Mouse (Mus musculus) heart, postnatal 25 days (tissue): ENCODE data around the gene Nck2. TPM values are rescaled to one million over a fixed set of nuclear protein-coding genes. Genes with fewer than 3 reads are reported as not detected.

Experiments used
- DNase-seq: peaks from one replicate; pipeline ENCODE4 v3.0.0; 2022; ENCODE audit warnings: low spot score
- intact Hi-C: fragments of 180-260 bp; cut with DNase I; formaldehyde crosslinking; loops from one replicate; pipeline ENCODE4 v1.15.1; 2025
- total RNA-seq, 2 experiments: library from RNA; stranded (reverse); gene quantifications; 2 replicates each; pipeline ENCODE4 v1.2.3; 2021

Nck2 gene
- 10 to 100 TPM; 14.3 to 15.4 TPM for total RNA-seq

DNA sequence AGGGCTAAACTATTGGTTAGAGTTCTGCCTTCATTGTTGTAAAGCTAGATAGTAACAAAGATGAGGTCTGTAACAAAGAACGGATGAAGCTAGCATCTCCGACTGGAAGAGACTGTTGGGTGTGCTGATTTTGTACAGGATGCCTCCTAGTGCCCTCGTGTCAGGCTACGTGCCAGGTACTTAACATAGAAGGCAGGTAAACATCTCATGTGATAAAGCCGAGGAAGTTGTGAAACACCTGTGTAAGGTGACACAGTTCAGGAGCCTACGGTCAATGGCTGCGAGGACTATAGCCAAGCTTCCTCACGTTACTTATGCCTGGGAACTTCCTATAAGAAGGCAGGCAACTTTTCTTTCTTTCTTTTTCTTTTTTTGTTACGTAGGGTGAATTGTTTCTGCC lies at the start of gene Nck2:
Nck2 (plus strand) TSS at position 49 of the 400 bp plus-strand sequence.
- intact Hi-C loops, result loop anchor here (10.0 kb wide), 1 partner anchor 340 kb away; no protein-coding TSS in a partner anchor
- no peak for DNase-seq

DNA sequence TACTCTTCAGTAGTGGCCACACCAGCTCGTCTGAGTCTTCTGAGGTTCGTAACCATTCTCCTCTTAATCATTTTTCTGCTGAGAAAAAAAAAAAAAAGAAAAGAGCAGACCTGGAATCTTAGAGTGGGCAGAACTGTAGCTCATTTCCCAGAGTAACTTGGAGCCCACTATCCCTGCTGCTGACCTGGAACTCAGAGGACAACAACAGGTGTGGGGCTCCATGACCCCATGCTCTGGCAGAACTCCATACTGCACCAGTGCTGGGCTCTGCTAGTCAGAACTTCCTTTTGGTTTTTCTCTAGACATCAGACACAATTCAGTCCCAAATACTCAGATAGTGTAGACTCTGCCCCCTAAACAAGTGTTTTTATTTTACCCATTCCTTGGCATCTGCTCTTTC lies 49.3 kb upstream of the Nck2 start:
- DNase-seq, result no peak
- intact Hi-C loops, result no loop called here

DNA sequence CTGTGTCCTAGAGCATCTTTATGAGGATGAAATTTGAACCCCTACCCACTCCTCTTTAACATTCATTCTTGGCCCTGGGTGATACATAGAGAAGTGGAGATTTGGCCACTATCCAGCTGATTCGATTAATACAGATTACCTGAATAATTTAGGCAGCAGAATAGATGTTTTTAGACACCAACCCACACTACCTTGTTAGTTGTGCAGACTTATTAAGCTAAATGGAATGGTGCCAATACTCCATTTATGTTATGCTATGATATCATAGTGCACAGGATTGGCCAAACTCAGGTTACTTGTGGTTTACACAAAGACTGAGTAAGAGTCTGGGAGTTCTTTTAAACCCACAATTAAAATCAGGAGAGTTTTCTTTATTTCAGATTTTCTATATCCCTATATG lies 48.6 kb upstream of the Nck2 start:
- DNase-seq, result no peak
- intact Hi-C loops, result no loop called here

DNA sequence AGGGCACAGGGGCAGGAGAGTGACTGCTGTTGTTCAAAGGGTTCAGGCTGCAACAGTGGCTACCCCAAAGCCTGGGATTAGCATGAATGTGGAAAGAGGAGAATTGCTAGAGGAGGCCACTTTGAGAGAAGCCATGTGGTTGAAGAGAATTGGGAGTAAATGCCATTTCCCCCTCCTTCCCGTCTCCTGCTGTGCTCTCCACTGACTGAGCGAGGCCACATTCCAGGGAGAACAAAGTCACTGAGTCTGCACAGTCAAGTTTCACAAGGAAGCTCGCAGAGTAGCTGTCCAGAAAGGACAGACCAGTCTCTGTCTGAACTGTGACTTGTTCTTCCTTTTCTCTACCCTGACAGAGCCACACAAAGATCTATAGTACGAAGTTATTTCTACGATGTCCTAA lies 47.9 kb upstream of the Nck2 start:
- intact Hi-C loops, result no loop called here
- DNase-seq, result no peak

DNA sequence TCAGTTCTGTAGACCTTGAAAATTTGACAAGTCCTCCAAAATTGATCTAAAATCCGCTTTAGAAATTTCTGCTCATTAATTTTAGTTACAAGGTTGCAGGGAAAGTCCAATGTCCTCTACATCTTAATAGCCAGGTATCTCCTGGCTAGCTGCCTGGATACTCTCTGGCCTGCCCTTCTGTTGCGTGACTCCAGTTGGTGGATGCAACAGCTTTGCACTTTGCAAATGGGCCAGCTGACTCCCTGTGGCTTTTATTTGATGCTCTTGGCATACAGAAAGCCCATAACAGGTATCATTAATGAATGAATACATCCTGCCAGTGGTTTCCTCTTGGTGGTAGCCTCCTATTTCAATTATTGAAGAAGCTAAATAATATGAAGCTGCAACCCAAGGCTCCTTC lies 47.3 kb upstream of the Nck2 start:
- intact Hi-C loops, result no loop called here
- DNase-seq, result no peak

DNA sequence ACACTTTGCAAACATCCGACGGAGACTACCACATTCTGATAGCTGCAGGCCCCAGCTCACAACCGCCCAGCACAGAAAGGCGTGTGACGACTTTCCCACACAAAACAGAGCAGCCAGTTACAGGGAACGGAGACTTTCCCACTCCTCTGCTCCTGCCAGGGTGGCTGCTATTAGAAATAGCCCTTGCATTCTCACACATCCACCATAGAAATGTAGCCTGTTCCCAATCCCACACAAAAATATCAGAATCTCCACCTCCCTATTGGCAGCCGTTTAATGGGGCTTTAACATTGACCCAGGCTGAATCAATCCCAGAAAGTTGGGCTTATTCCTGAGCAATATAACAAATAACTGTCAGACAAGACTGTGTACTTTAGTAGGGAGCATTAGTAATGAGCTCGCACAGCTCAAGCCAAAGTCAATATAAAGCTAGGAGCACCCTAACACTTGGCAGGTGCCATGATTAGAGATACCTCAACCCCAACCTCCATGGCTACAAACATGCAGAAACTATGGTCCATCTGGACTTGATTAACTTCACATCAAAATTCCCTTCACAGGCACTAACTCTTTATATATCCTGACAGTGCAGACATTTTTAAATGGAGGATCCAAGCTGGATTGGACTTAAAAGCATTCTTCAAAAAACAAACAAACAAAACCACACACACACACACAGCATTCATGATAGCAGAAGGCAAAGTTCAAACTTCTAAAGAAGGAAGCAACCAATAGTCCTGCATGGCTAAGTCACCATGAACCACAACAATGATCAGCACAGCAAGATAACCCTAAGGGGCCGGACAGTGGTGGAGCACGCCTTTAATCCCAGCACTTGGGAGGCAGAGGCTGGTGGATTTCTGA lies 45.4 kb upstream of the Nck2 start:
- intact Hi-C loops, result no loop called here
- no peak for DNase-seq

DNA sequence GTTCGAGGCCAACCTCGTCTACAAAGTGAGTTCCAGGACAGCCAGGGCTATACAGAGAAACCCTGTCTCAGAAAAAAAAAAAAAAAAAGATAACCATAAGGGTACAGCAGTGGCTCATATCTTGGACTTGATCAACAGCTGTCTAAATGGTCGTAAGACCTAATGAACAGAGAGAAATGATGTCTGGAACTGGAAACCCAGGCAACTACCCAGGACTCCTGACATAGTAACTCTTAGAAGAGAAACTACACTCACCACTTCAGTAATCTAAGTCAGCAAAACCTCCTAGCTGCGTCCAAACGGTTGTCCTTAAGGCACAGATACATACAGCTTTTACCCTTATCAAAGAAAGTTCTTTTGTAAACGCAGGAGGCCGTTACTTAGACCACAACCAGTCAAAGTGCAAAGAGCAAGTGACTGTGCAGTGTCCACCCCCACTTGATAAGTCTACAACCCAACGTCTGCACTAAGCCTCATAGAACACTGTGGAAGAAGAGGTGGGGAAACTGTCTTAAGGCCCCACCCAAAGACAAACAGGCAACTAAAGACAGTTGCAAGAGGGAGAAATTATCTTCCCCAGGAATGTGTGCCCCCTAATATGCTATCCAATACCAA lies 44.7 kb upstream of the Nck2 start:
- DNase-seq, result no peak
- intact Hi-C loops, result no loop called here

DNA sequence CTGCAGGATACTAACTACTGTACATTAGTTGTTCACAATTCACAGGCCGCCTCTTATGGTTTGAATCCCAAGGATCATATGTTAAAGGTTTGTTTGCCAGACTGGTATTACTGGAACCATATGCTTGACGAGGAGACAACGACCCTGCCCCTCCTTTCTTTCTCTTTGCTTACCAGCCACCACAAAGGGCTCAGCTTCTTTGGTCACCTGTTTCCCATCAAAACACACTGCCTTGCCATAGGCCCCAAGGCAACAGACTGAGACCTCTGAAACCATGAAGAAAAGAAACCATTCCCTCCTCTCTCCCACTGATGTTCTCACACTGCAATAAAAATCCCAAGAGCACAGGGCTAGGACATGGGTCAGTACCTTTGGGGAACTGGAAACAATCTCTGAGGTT lies 43.7 kb upstream of the Nck2 start:
- intact Hi-C loops, result no loop called here
- DNase-seq, result no peak

DNA sequence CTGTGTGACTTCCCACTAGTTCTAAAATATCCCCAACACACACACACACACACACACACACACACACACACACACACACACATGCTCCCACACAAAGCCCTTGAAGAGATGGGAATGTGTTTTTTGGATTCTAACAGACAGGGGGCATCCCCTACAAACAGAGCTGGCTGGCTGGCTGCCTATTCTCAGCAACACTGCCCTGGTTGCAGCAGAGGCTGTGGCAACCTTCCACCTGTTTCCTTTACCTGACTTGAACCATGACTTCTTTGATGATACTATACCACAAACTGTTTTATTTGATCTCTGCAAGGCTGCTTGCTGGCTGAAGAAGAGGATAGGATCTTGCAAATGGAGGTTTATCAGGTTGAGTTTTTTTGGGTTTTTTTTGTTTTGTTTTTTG lies 41.0 kb upstream of the Nck2 start:
- intact Hi-C loops, result no loop called here
- no peak for DNase-seq

DNA sequence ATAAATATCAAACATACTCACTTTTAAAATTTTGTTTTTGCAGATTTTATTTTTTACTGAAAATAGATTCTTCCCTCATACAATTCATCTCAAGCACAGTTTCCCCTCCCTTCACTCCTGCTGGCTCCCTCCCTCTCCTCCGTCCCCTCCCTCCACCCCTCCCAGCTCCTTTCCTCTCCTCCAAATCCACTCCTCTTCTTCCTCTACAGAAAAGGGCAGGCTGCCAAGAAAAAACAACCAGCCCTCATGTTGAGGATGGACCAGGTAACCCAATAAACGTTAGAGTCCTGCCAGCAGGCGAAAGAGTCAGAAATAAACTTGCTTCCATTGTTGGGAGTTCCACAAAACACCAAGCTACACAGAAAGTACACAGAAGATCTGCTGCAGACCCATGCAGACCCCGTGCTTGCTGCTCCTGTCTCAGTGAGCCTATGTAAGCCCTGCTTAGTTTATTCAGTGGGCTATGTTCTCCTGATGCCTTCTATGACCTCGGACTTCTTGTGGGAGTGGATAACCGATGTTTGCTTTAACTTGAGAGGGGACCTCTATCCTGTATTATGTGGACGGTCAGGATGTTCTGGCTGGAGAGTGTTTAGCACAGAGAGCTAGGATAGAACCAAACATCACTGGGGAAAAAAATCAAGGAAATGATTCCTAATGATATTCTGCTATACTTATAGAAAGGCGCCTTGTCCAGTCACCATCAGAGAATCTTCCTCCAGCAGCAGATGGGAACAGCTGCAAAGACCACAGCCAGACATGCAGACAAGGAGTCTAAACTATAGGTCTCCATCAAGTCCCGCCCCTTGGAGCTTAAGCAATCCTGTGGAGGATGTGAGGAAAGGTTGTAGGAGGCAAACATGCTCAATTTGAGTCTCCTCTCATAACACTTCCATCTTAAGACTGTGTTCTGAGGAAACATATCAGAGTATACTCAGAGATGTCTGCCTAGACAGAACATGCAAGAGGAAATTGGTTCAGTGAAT lies 39.4 kb upstream of the Nck2 start:
- intact Hi-C loops, result no loop called here
- DNase-seq, result no peak

DNA sequence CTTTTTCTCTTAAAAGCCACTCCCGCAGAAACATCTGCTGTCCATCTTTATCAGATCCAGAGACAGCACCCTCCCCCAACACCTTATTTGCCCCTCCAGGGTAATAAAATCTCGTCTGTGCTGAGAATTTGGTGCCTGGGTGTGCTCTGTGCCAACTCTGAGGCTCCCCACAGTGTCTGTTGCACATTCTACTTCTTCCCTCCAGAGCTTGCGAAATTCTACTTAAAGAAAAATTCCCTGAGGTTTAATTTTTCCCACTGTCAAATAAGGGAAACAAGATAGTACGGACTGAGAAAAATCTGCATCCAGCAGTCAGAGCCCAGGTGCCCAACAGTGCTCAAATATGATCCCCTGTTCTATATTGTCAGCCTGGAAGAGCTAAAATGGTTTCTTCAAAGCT lies 35.4 kb upstream of the Nck2 start:
- DNase-seq, result no peak
- intact Hi-C loops, result no loop called here

DNA sequence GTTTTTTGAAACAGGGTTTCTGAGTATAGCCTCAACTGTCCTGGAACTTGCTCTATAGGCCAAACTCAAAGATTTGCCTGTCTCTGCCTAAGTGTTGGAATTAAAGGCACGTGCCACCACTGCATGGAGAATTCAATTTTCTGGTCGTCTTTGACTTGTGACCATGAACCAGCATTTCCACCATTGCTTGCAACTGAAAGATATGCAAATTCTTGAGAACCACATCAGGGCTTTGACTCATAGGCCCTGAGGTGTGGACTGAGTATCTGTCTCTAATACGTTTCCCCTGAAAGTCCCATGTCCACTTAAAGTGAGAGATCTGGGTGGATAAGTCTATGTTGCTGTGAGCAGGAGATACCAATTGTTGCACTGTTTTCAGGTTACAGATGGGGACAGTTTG lies 31.6 kb upstream of the Nck2 start:
- no peak for DNase-seq
- intact Hi-C loops, result loop anchor here (5.0 kb wide), 1 partner anchor 76 kb away; no protein-coding TSS in a partner anchor

DNA sequence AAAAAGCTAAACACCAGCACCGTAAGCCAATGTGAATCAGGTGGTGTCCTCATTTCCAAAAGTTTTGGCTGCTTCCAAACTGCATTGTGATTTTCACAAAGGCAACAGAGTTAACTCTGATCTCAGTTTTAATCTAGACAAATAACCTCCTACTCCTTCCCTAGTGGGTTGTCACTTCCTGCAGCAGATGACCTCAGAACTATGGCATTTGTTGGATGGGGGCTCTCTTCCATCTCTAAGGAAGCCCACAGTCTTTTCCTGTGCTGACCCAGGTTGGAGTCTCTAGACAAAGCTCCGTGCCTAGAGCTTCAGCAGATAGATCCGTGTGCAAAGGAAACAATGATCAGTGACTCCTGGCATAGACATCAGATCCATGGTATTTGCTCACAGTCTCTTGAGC lies 31.1 kb upstream of the Nck2 start:
- DNase-seq, result no peak
- intact Hi-C loops, result loop anchor here (5.0 kb wide), 1 partner anchor 76 kb away; no protein-coding TSS in a partner anchor

DNA sequence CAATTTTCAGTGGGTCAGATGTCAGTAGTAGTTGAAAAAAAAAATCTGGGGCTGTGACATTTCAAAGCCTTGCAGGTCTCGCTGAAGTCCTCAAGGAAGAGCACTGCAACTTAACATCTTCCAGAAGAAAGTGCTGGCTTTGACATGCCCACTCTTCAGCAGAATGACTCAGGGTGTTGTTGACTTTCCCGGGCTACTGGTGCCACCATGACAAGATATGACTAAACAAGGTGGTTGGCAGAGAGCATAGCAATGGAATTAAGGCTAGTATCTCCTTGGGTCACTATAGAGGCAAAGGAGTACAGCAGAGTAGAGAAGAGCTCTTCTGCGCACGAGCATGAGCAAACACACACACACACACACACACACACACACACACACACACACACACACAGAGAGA lies 30.6 kb upstream of the Nck2 start:
- no peak for DNase-seq
- intact Hi-C loops, result loop anchor here (5.0 kb wide), 1 partner anchor 76 kb away; no protein-coding TSS in a partner anchor

DNA sequence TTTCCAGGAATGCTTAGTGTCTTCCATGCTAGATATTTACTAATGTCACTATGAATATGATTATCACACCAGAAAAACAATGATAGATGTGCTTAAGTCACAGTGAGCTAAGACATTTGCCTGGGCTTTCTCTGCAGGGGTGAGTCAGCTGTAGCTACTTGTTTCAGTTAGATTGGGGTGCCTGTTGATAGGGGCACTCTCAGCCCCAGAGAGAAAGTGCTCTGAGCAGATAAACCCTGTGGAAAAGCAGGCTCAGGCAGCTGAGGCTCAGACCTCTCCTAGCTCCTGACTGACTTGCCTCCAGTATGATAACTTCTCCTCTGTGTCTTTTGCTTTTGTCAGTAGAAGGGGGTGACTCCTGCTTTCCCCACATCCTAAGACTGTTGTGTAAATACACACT lies 30.2 kb upstream of the Nck2 start:
- no peak for DNase-seq
- intact Hi-C loops, result loop anchor here (5.0 kb wide), 1 partner anchor 77 kb away; no protein-coding TSS in a partner anchor

DNA sequence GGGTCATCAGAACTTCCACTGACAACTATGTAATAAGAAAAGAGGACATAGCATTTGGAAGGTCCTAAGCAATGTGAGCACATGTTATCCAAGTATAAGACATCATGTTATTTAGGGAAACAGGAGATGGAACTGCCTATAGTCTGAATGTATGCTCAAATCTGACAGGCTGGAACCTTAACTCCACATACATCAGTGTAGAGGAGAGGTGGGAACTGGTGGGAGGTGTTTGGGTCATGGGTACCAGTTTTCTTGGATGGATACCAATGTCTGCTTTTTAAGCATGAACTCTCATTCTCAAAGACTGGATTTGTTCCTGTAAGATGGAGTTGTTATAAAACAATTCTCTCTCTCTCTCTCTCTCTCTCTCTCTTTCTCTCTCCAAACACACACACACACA lies 29.4 kb upstream of the Nck2 start:
- DNase-seq, result no peak
- intact Hi-C loops, result loop anchor here (5.0 kb wide), 1 partner anchor 78 kb away; no protein-coding TSS in a partner anchor

DNA sequence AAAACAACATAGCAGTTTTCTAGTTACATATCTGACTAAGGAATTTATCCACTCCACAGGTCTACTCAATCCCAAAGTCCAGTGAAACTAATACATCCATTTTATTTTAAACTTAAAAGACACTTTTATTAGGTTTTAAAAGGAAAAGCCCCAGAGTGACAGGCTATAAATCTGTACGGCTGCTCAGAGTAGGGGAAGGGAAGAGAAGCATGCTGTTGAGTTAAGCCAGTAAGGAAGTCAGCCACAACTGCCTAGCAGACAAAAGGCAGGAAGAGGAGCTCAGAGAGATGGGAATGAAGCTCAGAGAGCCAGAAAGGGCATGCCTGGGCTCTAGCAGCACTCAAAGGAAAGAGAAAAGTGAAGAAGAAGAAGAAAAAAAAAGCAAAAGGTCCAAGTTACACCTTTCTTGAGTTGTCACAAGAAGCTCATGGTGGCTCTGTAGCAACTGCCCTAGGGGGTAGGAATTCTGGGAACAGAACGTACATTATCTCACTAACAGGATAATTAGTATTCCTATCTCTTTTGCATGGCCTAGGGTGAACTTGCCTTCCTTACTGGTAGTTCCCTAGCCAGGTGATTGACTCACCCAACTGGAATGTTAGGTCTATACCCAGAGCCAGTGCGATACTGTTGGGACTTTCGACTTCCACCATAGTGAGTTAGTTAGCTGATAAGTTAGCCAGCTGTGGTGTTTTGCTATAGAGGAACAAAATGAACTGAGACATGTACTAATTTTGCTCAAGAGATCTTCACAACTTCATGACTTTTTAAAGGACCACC lies 21.2 kb upstream of the Nck2 start:
- intact Hi-C loops, result no loop called here
- no peak for DNase-seq

DNA sequence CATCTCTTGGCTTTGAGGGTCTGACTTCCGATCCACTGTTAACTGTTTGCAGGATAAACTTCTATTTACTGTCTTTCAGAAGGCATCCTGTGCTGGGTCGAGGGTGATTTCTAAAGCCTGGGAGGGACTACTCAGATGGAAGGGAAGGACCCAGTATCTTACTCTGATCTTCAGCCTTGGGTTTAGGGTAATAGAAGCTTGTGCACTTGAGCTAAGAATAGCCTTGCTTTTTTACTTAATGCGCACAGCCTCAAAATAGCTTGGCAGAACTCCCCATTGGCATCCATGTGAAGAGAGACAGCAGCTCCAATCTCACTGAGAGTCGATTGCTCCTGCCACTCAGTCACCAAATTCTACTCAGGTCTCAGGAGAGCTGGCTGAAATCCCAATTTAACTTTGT lies 17.9 kb upstream of the Nck2 start:
- intact Hi-C loops, result no loop called here
- no peak for DNase-seq

DNA sequence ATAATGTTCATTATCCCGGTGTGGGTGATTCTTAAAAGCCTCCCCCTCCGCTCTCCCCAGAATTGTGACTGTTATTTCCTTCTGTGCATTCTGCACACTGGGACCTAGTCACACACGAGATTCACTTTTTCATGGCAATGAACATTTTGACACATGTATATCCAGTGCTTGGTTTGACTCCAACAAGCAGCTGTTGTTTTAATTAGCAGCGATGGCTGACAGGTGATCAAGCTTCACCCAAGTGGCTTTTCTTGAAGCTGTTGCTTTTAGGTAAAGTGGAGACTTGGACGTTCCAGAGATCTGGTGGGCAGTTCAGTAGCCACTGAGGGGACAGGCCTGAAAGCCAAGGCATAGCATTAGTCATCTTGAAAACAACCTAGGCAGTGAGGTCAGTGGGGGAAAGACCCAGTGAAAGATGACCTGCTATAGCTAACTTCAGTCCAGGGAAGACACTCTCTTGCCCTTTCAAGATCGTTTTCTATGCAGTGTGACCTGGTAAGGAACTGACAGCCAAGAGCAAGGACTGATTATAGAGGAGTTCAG lies 17.3 kb upstream of the Nck2 start:
- intact Hi-C loops, result no loop called here
- no peak for DNase-seq
